Mouse (Mus musculus) MEL (cell line): Measurements from ENCODE around the gene Daam1. TPM values are rescaled to one million over a fixed set of nuclear protein-coding genes. Genes with fewer than 3 reads are reported as not detected.

Experiments
- DNase-seq: peaks from one replicate; pipeline ENCODE4 v3.0.0; 2011; ENCODE audit warnings: low read depth, low spot score
- H3K27ac ChIP-seq: 2 replicates; pipeline ENCODE4 v1.5.1; 2012; ENCODE audit warnings: low read depth, mild to moderate bottlenecking, control low read depth, low read length, moderate library complexity; ENCODE audit not compliant: control insufficient read depth
- H3K27me3 ChIP-seq, 2 experiments: fragments of 150-350 bp in 1 of 2; sonication (generic) in 1 of 2; 2 replicates each; pipeline ENCODE4 v1.6.1; 2012; ENCODE audit warnings: low read length in 2 of 2, mild to moderate bottlenecking in 2 of 2, improper control_type of control experiment in 1 of 2, moderate library complexity in 1 of 2; ENCODE audit not compliant: insufficient read depth in 2 of 2, control insufficient read depth in 1 of 2
- H3K36me3 ChIP-seq, 2 experiments: 2 replicates each; pipeline ENCODE4 v1.6.1; 2012 to 2014; ENCODE audit warnings: low read length in 2 of 2, improper control_type of control experiment in 1 of 2, inconsistent platforms in 1 of 2, mild to moderate bottlenecking in 1 of 2; ENCODE audit not compliant: insufficient read depth in 2 of 2, control insufficient read depth in 1 of 2
- H3K4me1 ChIP-seq, 2 experiments: fragments of 150-350 bp in 1 of 2; sonication (generic) in 1 of 2; 2 replicates each; pipeline ENCODE4 v1.6.1; 2012; ENCODE audit warnings: low read length in 2 of 2, improper control_type of control experiment in 1 of 2, mild to moderate bottlenecking in 1 of 2; ENCODE audit not compliant: insufficient read depth in 2 of 2, control insufficient read depth in 1 of 2
- H3K4me3 ChIP-seq, 2 experiments: fragments of 150-350 bp in 1 of 2; sonication (generic) in 1 of 2; 2 replicates each; pipeline ENCODE4 v1.5.1; 2012; ENCODE audit warnings: low read depth in 2 of 2, low read length in 2 of 2, mild to moderate bottlenecking in 2 of 2, moderate library complexity in 2 of 2, control low read depth in 1 of 2, improper control_type of control experiment in 1 of 2; ENCODE audit not compliant: control insufficient read depth in 1 of 2, insufficient read depth in 1 of 2
- H3K79me2 ChIP-seq: 2 replicates; pipeline ENCODE4 v1.6.1; 2012; ENCODE audit warnings: mild to moderate bottlenecking, low read length, moderate library complexity; ENCODE audit not compliant: control insufficient read depth, poor library complexity, insufficient read depth
- H3K9ac ChIP-seq: 2 replicates; pipeline ENCODE4 v1.6.1; 2012; ENCODE audit warnings: low read depth, mild to moderate bottlenecking, control low read depth, low read length, moderate library complexity; ENCODE audit not compliant: control insufficient read depth, poor library complexity, severe bottlenecking
- H3K9me3 ChIP-seq: fragments of 150-350 bp; sonication (generic); replicated peaks from 2 replicates; pipeline ENCODE4 v1.6.1; 2012; ENCODE audit warnings: mild to moderate bottlenecking, low read length, improper control_type of control experiment, moderate library complexity; ENCODE audit not compliant: insufficient read depth
- BHLHE40 ChIP-seq: IDR thresholded peaks from 2 replicates; pipeline ENCODE4 v1.6.1; 2012; ENCODE audit warnings: low read depth, mild to moderate bottlenecking, inconsistent platforms, low read length, improper control_type of control experiment, borderline replicate concordance
- CHD1 ChIP-seq: IDR thresholded peaks from 2 replicates; pipeline ENCODE4 v1.6.1; 2012; ENCODE audit warnings: low read depth, mild to moderate bottlenecking, inconsistent platforms, low read length, improper control_type of control experiment
- CHD2 ChIP-seq: IDR thresholded peaks from 2 replicates; pipeline ENCODE4 v1.6.1; 2011; ENCODE audit warnings: low read length, improper control_type of control experiment
- ELF1 ChIP-seq: IDR thresholded peaks from 2 replicates; pipeline ENCODE4 v1.6.1; 2014; ENCODE audit warnings: low read depth, mild to moderate bottlenecking, inconsistent platforms, low read length, improper control_type of control experiment, moderate library complexity
- EP300 ChIP-seq, 2 experiments: IDR thresholded peaks; 2 replicates each; pipeline ENCODE4 v1.6.1; 2011; ENCODE audit warnings: improper control_type of control experiment in 2 of 2, low read length in 2 of 2, low read depth in 1 of 2, mild to moderate bottlenecking in 1 of 2
- ETS1 ChIP-seq: IDR thresholded peaks from 2 replicates; pipeline ENCODE4 v1.6.1; 2012; ENCODE audit warnings: low read depth, mild to moderate bottlenecking, inconsistent platforms, low read length, improper control_type of control experiment, moderate library complexity
- GABPA ChIP-seq: IDR thresholded peaks from 2 replicates; pipeline ENCODE4 v1.6.1; 2012; ENCODE audit warnings: low read depth, mild to moderate bottlenecking, inconsistent platforms, low read length, improper control_type of control experiment, moderate library complexity
- GATA1 ChIP-seq: IDR thresholded peaks from 2 replicates; pipeline ENCODE4 v1.6.1; 2011; ENCODE audit warnings: low read depth, low read length, improper control_type of control experiment
- HCFC1 ChIP-seq: IDR thresholded peaks from 2 replicates; pipeline ENCODE4 v1.6.1; 2012; ENCODE audit warnings: low read depth, mild to moderate bottlenecking, inconsistent platforms, low read length, improper control_type of control experiment, moderate library complexity
- JUND ChIP-seq: IDR thresholded peaks from 2 replicates; pipeline ENCODE4 v1.6.1; 2011; ENCODE audit warnings: low read depth, mild to moderate bottlenecking, improper control_type of control experiment, low read length
- KAT2A ChIP-seq: conservative IDR thresholded peaks from 2 replicates; pipeline ENCODE4 v1.6.1; 2012; ENCODE audit warnings: low read depth, low read length, improper control_type of control experiment, inconsistent platforms
- MAX ChIP-seq: IDR thresholded peaks from 2 replicates; pipeline ENCODE4 v1.6.1; 2011; ENCODE audit warnings: low read length, improper control_type of control experiment
- MEF2A ChIP-seq: IDR thresholded peaks from 2 replicates; pipeline ENCODE4 v1.6.1; 2014; ENCODE audit warnings: low read depth, mild to moderate bottlenecking, inconsistent platforms, low read length, improper control_type of control experiment; ENCODE audit not compliant: poor library complexity, insufficient replicate concordance, severe bottlenecking; ENCODE audit errors: extremely low read depth
- MYB ChIP-seq: IDR thresholded peaks from 2 replicates; pipeline ENCODE4 v1.6.1; 2011; ENCODE audit warnings: mild to moderate bottlenecking, low read depth, low read length, improper control_type of control experiment
- NELFE ChIP-seq: IDR thresholded peaks from 2 replicates; pipeline ENCODE4 v1.6.1; 2011; ENCODE audit warnings: low read depth, low read length, improper control_type of control experiment
- NRF1 ChIP-seq: IDR thresholded peaks from 2 replicates; pipeline ENCODE4 v1.6.1; 2014; ENCODE audit warnings: low read depth, mild to moderate bottlenecking, inconsistent platforms, low read length, improper control_type of control experiment, moderate library complexity; ENCODE audit not compliant: poor library complexity, insufficient read depth, severe bottlenecking
- POLR2A ChIP-seq, 2 experiments: IDR thresholded peaks; 2 replicates each; pipeline ENCODE4 v1.6.1; 2011 to 2012; ENCODE audit warnings: low read length in 2 of 2, mild to moderate bottlenecking in 2 of 2, control low read depth in 1 of 2, improper control_type of control experiment in 1 of 2, low read depth in 1 of 2, moderate library complexity in 1 of 2; ENCODE audit not compliant: control insufficient read depth in 1 of 2, insufficient read depth in 1 of 2, poor library complexity in 1 of 2
- POLR2AphosphoS2 ChIP-seq: IDR thresholded peaks from 2 replicates; pipeline ENCODE4 v1.6.1; 2011; ENCODE audit warnings: low read length, improper control_type of control experiment
- POLR2AphosphoS5 ChIP-seq: IDR thresholded peaks from 2 replicates; pipeline ENCODE4 v1.6.1; 2012; ENCODE audit warnings: low read depth, borderline replicate concordance, mild to moderate bottlenecking, inconsistent platforms, low read length, moderate library complexity, mixed read lengths
- RCOR1 ChIP-seq: IDR thresholded peaks from 2 replicates; pipeline ENCODE4 v1.6.1; 2012; ENCODE audit warnings: low read depth, mild to moderate bottlenecking, inconsistent platforms, low read length, improper control_type of control experiment
- SIN3A ChIP-seq: IDR thresholded peaks from 2 replicates; pipeline ENCODE4 v1.6.1; 2012; ENCODE audit warnings: low read length, improper control_type of control experiment, inconsistent platforms
- SMC3 ChIP-seq: IDR thresholded peaks from 2 replicates; pipeline ENCODE4 v1.6.1; 2011; ENCODE audit warnings: low read depth, low read length, improper control_type of control experiment
- TCF12 ChIP-seq: IDR thresholded peaks from 2 replicates; pipeline ENCODE4 v1.6.1; 2014; ENCODE audit warnings: low read depth, mild to moderate bottlenecking, inconsistent platforms, low read length, improper control_type of control experiment, moderate library complexity
- UBTF ChIP-seq: IDR thresholded peaks from 2 replicates; pipeline ENCODE4 v1.6.1; 2012; ENCODE audit warnings: low read depth, mild to moderate bottlenecking, inconsistent platforms, low read length, improper control_type of control experiment, moderate library complexity, borderline replicate concordance; ENCODE audit not compliant: insufficient read depth
- USF2 ChIP-seq, 2 experiments: IDR thresholded peaks; 2 replicates each; pipeline ENCODE4 v1.6.1; 2011 to 2012; ENCODE audit warnings: improper control_type of control experiment in 2 of 2, low read length in 2 of 2, borderline replicate concordance in 1 of 2, inconsistent platforms in 1 of 2, low read depth in 1 of 2, mild to moderate bottlenecking in 1 of 2; ENCODE audit not compliant: insufficient read depth in 1 of 2
- ZC3H11A ChIP-seq: IDR thresholded peaks from 2 replicates; pipeline ENCODE4 v1.6.1; 2012; ENCODE audit warnings: low read depth, mild to moderate bottlenecking, inconsistent platforms, low read length, improper control_type of control experiment
- ZKSCAN1 ChIP-seq: IDR thresholded peaks from 2 replicates; pipeline ENCODE4 v1.6.1; 2012; ENCODE audit warnings: low read depth, mild to moderate bottlenecking, inconsistent platforms, low read length, improper control_type of control experiment, moderate library complexity
- ZMIZ1 ChIP-seq: IDR thresholded peaks from 2 replicates; pipeline ENCODE4 v1.6.1; 2012; ENCODE audit warnings: low read depth, mild to moderate bottlenecking, inconsistent platforms, low read length, improper control_type of control experiment, moderate library complexity
- ZNF384 ChIP-seq: IDR thresholded peaks from 2 replicates; pipeline ENCODE4 v1.6.1; 2012; ENCODE audit warnings: low read depth, mild to moderate bottlenecking, inconsistent platforms, low read length, improper control_type of control experiment
- polyA plus RNA-seq, 2 experiments: library from polyadenylated mRNA; stranded (reverse) in 1 of 2; unstranded in 1 of 2; fragments of >175 nt in 1 of 2; fragments of >200 nt in 1 of 2; gene quantifications; 2 replicates each; pipeline versions ENCODE4 v1.2.1 to v1.2.4; 2012; ENCODE audit warnings: low replicate concordance in 2 of 2, low read depth in 1 of 2; ENCODE audit not compliant: insufficient read length in 2 of 2, insufficient read depth in 1 of 2, missing spikeins in 1 of 2
- total RNA-seq: library from RNA; depleted of rRNA; stranded (reverse); fragments of 300-350 nt; gene quantifications from 2 replicates; pipeline ENCODE4 v1.2.3, GENCODE M21; 2012

Gene Daam1
- total and polyA plus RNA-seq, 3 experiments, result 9.2 to 12.0 TPM; not detected in 1

- no peak for TF ChIP-seq UBTF
- TF ChIP-seq ZKSCAN1, result no peak
- TF ChIP-seq ZNF384, result no peak
- no peak for TF ChIP-seq GATA1
- no peak for TF ChIP-seq EP300 (IDR thresholded peaks at IDR 0.05; ENCODE audit: low read depth in 1 of 2, low read length in 2 of 2)
- no peak for TF ChIP-seq CHD1
- TF ChIP-seq POLR2AphosphoS5, result no peak
- no peak for TF ChIP-seq JUND
- TF ChIP-seq RCOR1, result no peak
- TF ChIP-seq NELFE, result no peak
- no peak for TF ChIP-seq TCF12
- TF ChIP-seq ZC3H11A, result no peak
- TF ChIP-seq MAX, result no peak
- no peak for TF ChIP-seq BHLHE40
- no peak for TF ChIP-seq SIN3A
- DNase-seq, result no peak
- Histone ChIP-seq H3K27ac (no peak overlapping the region), H3K9ac (no peak overlapping the region), H3K79me2 (no peaks in the 10 kb centered on the region), H3K9me3 (no peaks in the 10 kb centered on the region), H3K4me1 (peaks cover 0 to 4% of the 10 kb centered on the region in 2 experiments; a peak in 3 of 4 replicates), H3K36me3 (peaks cover 0 to 10% of the 10 kb centered on the region in 2 experiments; a peak in 2 of 4 replicates), H3K4me3 (no peak overlapping the region), H3K27me3 (peaks cover 0 to 2% of the 10 kb centered on the region in 2 experiments; a peak in 2 of 4 replicates)
These were observed 6.0 kb upstream of the Daam1 start for GRCm38 (mm10) chr12:71824927-71825326.

GRCm38 (mm10) chr12:71830139-71830538, 739 bp upstream of the Daam1 start:
- peaks cover 0 to 2% of the 10 kb centered on the region in 2 experiments; a peak in 2 of 4 replicates for H3K27me3 ChIP-seq
- peaks cover 32% of the 10 kb centered on the region for H3K79me2 ChIP-seq
- DNase-seq, result peak; percentile 83
- H3K4me3 ChIP-seq, result peak overlapping the region; percentile 65 to 75
- H3K27ac ChIP-seq, result peak overlapping the region; percentile 96
- H3K36me3 ChIP-seq, result peaks cover 0 to 19% of the 10 kb centered on the region in 2 experiments; a peak in 2 of 4 replicates
- H3K9ac ChIP-seq, result peak overlapping the region; percentile 74
- H3K4me1 ChIP-seq, result peaks cover 3 to 12% of the 10 kb centered on the region in 2 experiments; a peak in 3 of 4 replicates
- H3K9me3 ChIP-seq, result no peaks in the 10 kb centered on the region
- TF ChIP-seq SIN3A (peak; percentile 80), GABPA (no peak), TCF12 (peak; percentile 83), GATA1 (peak; percentile 93), KAT2A (no peak), EP300 (IDR thresholded peaks at IDR 0.05; ENCODE audit: low read depth in 1 of 2, low read length in 2 of 2) (peak; percentile 78 to 90), MEF2A (no peak), POLR2AphosphoS2 (no peak), MAX (peak; percentile 82), ZNF384 (no peak), POLR2AphosphoS5 (no peak), ETS1 (peak; percentile 85), USF2 (IDR thresholded peaks at IDR 0.05; ENCODE audit: borderline replicate concordance in 1 of 2, insufficient read depth in 1 of 2, low read depth in 1 of 2, low read length in 2 of 2) (no peak), CHD2 (no peak), SMC3 (no peak), MYB (no peak), HCFC1 (peak; percentile 26; the same call in 1 of the 2 replicates), ZMIZ1 (no peak), POLR2A (IDR thresholded peaks at IDR 0.05; ENCODE audit: control insufficient read depth in 1 of 2, insufficient read depth in 1 of 2, low read depth in 1 of 2, low read length in 2 of 2, poor library complexity in 1 of 2) (no peak), JUND (0 out of 2 replicates have a peak, but pooled peaks have one; percentile 26), ELF1 (no peak), ZKSCAN1 (no peak), RCOR1 (peak; percentile 50; the same call in 1 of the 2 replicates), NRF1 (no peak)
